Mouse (Mus musculus) stomach, postnatal 0 days (tissue): Measurements from ENCODE around the gene Cecr2.

Source experiments
- CTCF ChIP-seq: IDR thresholded peaks from 2 replicates; pipeline ENCODE4 v1.5.1; 2016; ENCODE audit warnings: antibody characterized with exemption, low read depth, mild to moderate bottlenecking, moderate library complexity
- EP300 ChIP-seq: optimal IDR thresholded peaks from 2 replicates; pipeline ENCODE3; 2016; ENCODE audit warnings: antibody characterized with exemption

DNA sequence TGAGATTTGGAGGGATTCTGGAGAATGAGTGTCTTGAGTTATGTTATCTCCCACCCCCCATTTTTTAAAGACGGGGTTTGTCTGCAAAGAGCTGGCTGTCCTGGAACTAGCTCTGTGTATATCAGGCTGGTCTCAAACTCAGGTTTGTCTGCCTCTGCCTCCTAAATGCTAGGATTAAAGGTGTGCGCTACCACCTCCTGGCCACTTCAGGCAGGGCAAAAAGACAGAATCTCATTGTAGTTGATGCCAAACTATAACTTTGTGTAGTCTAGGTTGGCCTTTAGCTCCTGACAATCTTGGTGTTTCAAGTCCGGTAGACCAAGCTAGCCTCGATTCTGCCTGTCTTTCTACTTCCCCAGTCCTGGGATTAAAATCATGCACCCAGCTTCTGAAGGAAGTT, 8.7 kb downstream of the Cecr2 start:
- TF ChIP-seq EP300: no peak
- TF ChIP-seq CTCF: peak; percentile 75
